Mouse (Mus musculus) brain, adult 2 months (tissue): ENCODE data around the gene Gm1043.

Source experiments
- DNase-seq: peaks from one replicate; pipeline ENCODE4 v3.0.0; 2011; ENCODE audit warnings: low read depth, low spot score

Gm1043 gene

DNA sequence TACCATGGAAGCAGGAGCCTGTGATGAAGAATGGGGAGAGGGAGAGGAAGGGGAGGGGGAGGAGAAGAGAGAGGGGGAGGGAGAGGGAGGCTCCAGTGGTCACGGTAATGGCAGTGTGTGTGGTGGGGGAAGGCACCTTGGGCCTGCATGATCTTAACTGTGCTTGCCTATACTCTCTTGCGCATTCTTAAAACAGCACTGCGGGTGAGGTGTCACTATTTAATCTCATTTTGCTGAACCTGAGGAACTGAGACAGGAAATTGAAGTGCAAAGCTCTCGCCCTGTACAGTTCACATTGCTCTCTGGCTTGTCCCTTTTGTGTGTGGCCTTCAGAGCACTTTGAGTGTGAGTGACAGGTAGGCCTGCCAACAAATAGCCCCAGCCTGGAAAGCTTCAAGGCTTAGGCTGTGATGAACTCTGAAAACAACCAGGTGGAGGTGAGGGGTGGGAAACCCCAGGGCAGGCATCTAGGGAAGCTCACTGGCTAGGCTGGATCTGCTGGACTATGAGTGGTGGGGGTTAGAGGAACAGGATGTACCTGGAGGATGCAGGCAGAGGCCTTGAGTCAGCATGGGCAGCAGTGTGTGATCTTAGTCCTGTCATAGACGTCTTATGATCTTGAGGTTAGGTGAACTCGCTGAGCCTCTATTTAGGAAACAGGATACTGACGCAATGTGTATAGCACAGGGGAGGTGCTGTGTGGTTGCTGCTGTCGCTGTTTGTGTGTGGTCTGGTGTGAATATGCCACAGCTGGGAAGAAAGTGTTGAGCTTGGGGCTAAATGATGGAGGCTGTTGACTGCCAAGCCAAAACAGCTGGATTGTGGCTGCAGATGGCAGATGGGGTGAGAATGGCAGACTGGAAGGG is 18.2 kb upstream of the Gm1043 start:
- no peak for DNase-seq

DNA sequence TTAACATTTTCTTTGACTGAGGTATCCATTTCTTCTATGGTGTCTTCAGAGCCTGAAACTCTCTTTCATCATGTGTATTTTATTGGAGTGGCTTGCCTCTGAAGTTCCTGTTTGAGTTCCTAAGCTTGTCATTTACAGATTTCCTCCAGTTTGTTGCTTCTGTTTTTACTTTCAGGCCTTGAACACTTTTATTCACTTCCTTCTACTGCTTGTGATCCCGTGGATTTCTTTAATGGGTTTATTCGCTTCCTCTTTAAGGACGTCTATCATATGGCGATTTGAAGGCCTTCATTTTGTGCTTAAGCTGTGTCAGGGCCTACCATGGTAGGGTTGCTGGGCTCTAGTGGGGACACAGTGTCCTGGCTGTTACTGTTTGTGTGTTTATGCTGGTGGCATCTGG is 11.5 kb upstream of the Gm1043 start:
- no peak for DNase-seq

DNA sequence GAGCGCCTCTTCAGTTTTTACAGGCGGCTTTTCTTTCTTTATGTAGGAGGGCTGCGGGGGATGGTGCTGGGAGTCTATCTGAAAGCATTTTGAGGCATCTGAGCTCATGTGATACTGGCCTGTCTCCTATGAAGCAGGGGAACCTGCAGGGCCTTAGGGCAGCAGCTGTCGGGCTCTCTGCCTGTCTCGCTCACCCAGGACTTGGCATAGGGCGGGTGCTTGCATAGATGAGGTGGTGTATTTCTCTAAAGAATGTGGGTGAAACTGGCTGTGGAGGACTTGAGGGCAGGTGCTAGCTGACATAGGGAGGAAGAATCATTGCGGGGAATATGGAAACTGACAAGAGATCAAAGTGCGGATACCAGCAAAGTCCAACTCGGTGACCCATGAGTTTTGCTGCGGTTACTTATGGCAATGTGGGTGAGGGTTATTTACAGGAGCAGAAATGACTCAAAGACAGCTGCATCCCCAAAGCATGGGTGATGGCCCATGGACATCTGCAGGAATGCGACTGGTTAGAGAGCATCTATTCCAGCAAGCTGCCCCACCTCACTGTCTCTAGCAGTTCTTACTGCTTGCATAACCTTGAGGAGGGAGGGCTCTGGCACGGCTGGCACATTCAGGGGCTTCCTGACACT is 8.4 kb upstream of the Gm1043 start:
- DNase-seq: peak; percentile 85

DNA sequence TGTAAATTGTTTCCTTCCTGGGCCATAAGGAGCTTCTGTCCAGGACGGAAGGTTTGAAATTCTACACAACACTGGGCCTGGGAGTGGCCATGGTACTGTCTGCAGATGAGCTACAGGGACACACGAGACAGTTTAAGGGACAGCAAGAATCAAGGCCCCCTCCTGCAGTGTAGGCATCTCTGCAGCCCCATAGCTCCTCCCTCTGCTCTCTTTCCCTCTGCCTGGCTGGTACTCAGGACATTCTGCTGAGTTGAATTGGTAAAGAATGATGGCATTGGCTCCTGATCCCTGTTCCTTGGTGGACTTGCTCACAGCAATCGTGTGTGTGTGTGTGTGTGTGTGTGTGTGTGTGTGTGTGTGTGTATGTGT is 7.9 kb upstream of the Gm1043 start:
- DNase-seq: peak; percentile 58

DNA sequence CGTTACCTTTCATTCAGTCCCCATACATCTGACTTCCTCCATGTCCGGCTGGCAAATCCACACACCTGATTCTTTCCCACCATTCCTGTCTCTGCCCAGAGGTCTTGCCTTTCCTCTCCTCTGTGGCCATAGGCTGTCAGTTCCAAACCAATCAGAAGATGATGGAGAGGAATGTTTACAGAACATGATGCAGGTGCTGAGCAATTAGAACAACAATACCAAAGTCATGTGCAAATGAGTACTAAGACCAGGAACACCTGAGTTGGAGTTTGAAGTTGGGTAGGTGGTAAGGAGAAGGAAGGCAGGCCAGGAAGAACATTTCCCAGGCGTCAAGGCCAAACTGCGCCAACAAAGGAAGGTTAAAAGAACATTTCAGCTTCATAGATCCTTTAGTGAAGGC is 5.7 kb upstream of the Gm1043 start:
- DNase-seq: no peak

DNA sequence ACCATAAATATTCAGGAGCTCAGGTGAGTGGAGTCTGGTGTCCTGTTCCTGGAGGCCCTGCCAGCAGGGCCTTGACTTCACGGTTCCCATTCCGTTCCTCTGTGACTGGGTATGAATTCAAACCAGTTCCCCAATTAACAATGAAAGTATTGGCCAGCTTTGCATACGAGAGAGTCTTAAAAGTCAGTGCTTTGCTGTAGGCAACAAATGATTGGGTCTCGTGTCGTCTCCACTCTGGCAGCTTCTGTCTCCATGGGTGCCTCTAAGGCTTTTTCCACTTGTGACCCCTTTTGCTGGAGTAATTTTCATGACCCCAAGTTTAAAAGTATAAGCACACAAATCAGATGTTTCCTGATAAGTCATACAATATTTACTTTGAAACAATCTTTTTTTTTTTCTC is 4.6 kb upstream of the Gm1043 start:
- DNase-seq: no peak

DNA sequence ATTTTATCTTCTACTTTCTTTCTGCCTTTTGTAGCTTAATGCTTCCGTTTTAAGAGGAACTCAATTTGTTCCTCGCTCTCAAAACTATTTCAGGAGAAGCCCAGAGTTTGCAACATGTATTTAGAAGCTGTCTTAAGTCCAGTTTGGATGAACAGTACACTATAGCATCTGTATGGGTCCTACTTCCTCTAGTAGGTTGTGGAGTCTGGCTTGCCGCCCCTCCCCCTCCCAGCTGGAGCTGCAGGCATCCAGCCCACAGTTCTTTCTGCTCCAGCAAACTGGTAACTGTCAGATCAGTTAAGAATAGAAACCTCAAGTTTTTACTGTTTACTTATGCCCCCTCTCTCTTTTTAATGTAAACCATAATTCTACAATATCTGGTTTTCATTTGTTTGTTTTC is 2.8 kb upstream of the Gm1043 start:
- peak; percentile 80 for DNase-seq

DNA sequence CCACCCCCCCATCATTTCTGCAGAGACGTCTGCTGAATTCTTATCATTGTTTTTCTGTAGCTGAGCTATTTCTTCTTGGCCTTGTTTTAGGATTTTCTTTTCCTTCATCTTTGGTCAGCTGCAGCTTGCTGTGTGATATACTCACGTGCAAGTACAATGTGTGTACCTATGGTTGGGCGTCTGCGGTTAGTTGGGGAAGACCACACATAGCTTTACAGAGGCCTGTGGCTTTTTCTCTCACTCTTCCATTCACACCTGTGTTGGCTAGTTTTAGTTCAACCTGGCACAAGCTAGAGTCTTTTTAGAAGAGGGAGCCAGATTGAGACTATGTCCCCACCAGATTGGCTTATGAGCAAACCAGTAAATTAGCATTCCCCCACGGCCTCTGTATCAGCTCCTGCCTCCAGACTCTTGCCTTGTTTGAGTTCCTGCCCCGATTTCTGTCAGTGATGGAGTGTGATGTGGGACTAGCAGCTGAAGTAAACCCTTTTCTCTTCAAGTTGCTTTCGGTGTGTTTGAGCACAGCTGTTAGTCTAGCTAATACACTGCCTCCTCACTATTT is 1.9 kb upstream of the Gm1043 start:
- peak; percentile 69 for DNase-seq

DNA sequence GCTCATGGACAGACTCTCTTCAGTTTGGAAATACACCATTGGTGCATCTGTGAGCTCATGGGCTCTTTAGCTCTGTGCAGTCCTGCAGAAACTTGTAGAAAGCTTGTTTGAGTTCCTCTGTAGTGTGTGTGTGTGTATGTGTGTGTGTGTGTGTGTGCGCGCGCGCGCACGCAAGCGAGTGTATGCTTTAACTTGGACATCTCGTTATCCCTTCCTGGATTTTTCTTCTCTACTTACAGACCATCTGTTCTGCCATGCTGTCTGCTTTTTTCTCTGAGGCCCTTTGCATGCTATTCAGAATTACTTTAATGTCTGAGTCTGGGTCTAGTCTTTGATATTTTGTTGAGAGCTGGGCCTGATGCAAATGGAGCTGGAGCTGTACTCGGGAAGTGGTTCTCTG is 1.3 kb upstream of the Gm1043 start:
- DNase-seq: peak; percentile 64

DNA sequence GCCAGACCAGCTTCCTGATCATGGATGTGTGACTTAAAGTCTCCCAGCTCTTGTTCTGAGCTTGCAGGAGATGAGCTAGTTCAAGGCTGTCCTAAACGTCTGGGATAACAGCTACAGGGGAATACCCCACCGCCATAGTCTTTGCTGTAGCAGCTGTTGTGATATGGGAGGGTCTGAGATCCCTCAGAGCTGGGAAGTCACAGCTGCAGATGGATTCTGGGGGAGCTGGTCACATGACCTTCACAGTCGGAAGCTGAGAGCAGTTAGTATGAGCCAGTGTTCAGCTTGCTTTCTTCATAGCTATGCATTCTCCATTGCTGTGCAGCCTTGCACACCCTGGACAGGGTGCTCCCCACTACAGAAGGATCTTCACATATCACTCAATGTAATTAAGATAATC is 748 bp downstream of the Gm1043 start:
- no peak for DNase-seq

DNA sequence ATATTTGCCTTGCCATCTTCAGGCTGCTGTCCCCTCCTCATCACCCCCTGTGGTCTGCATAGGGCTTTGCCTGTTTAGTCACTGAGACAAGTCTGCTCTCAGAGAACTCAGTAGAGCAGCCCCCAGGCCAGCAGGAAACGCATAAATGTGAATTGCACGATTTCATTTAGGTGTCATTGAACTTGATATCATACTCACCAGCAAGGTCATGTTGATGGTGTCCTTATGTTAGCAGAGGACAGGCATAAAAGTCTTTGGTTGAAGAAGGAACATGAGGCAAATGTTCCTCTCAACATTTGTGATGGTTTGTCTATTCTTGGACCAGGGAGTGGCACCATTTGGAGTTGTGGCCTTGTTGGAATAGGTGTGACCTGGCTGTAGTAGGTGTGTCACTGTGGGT is 2.6 kb downstream of the Gm1043 start:
- DNase-seq: no peak

DNA sequence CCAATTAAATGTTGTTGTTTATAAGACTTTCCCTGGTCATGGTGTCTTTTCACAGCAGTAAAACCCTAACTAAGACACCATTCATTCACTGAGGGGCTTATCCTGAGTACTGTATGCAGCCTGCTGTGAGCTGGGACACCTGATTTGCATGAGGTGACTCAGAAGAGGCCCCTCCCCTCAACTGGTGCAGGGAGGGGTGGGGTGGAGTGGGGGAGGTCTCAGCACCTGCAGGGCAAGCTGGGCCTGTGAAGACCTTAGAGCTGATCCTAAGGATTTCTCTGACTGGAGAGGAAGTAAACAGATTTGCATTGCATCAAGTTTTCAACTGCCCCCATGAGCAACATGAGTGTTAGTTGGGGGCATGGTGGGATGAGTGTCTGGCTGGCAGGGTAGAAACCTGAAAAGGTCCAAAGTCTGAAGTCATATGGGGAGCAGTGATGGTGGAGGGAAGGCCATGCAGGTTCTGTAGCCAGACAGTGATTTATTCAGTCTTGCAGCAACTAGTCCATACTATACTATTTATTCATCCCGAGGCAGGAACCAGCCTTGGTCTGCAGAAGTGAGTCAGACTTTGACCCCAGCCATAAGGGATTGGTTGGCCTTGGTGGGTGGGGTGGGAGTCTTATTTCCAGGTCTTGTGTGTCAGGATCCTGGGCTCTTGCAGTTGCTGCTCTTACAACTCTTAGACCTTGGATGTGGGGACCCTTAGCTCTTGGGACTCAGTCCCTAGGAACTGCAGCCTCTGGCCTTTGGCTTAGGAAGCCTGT is 3.4 kb downstream of the Gm1043 start:
- DNase-seq: no peak

DNA sequence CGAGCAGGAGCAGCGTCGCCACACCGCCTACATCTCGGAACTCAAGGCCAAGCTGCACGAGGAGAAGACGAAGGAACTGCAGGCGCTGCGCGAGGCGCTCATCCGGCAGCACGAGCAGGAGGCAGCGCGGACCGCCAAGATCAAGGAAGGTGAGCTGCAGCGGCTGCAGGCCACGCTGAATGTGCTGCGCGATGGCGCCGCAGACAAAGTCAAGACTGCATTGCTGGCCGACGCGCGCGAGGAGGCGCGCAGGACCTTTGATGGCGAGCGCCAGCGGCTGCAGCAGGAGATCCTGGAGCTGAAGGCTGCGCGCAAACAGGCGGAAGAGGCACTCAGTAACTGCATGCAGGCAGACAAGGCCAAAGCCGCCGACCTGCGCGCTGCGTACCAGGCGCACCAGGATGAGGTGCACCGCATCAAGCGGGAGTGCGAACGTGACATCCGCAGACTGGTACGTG is 6.0 kb downstream of the Gm1043 start:
- peak; percentile 61 for DNase-seq

DNA sequence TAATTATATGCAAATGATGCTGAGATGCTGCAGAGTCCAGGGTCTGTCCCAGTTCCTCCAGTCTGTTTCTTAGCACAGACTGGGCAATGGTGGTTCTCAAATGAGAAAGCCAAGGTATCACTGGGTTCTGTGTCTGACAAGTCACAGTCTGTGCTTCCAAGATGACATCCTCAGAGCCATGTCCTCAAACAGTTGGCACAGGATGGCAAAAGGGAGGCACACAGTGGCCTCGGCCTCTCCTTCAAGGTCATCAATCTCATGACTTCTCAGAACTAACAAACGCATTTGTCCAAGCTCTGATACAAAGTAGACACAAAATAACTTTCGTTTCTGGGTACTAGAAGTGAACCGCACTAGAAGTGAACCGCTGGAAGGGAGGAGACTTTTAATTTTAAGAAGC is 9.8 kb downstream of the Gm1043 start:
- no peak for DNase-seq

DNA sequence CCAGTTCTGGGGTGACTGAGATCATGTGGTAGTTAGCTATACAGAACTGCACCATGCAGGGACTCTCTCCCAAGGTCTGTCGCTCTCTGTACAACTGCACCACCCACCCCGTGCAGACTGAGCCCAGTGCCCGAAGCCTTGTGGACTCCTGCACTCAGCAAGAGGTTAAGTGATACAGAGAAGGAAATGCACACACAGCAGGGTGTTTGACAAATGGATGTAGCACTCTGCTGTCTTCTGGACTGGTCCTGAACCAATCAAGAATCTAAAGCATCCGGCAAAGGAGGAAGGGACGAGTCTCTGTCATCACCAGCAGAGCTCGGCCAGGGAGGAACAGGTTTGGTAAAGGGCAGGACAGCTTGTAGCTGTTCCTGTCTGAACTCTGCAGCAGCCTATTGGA is 12.4 kb downstream of the Gm1043 start:
- no peak for DNase-seq

DNA sequence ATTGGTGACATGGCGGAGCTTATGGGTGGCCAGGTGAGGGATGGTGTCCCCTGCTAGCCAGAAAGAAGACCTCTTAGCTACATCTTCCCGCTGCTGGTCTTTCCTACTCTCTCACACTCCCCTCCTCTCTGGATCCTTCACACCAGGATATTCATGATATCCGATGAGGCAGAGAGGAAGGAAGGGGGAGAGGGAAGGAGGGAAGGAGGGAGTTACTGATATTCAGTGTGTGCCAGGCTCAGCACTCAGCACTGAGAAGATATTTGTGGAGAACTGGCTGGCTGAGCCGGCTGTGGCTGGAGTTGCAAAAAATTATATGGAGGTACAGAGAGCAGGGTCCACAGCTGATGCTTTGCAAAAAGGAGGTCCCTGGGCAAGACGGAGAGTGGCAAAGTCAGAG is 15.6 kb downstream of the Gm1043 start:
- no peak for DNase-seq

DNA sequence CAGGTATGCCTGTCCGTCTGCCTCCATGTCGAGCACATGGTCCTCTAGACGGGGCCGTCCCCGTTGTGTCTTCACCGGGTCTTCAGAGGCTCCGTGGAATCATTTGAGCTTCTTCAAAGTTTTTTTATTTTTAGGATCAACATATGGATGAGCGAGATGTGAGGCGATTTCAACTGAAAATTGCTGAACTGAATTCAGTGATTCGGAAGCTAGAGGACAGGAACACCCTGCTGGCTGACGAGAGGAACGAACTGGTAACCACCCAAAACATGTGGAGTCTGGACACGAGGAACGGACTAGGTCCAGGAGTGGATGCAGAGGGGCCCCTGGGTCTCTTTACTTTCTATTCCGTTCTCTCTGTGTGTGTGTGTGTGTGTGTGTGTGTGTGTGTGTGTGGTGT is 16.5 kb downstream of the Gm1043 start:
- peak; percentile 65 for DNase-seq

DNA sequence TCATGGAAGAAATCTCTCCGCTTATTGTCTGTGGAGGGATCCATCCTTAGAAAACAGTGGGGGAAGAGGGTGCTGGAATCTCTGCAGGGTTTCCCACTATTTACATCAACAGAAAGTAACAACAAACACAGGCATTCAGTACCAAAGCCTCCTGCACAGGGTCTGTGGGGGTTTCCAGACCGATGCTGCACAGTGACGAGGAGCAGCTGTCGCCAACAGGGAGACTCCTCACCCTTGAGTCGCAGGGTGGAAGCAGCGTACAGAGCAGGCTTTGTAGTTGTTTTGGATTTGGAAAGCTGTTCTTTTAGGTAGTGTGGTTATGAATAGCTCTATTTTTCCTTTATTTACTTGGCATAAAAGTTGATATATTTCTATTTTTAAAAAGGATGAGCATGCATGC is 16.9 kb downstream of the Gm1043 start:
- no peak for DNase-seq

DNA sequence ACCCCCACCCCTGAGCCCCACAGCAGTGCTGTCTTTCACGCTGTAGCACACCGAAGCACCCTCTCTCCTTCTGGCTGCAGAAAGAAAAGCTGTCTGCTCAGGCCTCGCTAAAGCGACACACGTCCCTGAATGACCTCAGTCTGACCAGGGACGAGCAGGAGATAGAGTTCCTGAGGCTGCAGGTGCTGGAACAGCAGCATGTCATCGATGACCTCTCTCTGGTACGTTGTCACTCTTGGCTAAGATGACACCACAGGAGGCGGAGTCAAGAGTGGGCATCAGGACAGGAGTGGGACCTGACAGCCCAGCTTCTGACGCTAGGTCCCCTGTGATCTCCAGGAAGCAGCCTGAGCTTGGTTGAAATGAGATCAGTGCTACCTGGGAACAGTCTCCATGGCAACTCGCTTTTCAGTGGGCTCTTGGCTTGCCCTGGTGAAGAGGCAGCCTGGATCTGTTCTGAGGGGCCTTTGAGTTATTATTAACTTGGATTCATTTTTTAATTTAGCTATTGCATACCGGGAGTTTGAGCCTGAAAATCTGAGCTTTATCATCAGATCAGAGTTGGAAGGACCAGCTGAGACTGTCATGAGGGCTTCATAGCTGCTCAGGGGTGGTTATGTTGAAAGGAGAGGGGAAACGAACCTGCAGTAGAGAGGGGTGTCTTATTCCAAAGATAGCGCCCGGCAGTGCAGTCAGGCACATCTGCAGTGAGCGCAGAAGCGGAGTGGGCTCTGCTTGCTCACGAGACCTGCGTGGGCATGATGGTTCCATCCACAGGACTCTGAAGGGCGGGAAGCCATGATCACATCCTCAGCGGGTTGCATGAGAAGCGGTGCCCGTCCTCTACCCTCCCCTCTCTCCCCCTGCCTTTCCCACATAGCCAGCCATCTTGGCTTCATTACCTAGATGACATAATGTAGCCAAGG is 20.6 kb downstream of the Gm1043 start:
- peak; percentile 91 for DNase-seq

DNA sequence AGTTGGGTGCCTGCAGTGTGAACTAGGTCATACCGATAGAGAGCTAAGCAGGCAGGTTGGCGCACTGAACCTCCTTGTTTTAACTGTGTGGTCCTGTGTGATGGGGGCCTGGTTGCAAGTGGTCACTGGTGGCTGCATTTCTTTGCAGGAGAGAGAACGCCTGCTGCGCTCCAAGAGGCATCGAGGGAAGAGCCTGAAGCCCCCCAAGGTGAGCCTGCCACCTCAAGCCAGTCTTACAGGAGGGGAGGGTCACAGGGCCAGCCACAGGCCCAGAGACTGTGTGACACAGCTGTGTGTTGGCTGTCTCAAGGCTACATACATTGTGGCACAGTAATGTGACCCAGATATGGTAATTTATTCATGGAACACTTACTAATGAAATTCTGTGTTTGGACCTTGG is 21.9 kb downstream of the Gm1043 start:
- no peak for DNase-seq

DNA sequence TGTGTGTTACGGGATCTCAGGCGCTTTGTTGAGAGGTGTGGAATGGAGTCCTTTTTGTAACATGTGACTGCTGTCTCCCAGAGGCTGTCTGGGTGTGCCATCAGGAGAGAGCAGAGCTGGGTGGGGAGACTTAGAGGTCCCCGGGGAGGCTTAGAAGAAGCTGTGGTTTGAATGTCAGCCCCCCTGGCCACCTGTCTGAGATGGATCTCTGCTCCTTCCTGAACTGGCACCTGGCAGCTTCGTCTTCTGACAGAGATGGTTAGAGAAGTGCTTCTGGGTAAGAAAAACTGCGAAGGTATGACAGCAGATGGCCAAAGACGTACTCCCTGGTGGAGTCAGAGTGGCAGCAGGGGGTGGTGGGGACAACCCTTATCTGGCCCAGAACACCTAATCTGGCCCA is 22.4 kb downstream of the Gm1043 start:
- no peak for DNase-seq
